Mouse (Mus musculus) embryonic facial prominence, embryonic 12.5 days (tissue): Measurements from ENCODE around the gene Sh3kbp1. TPM values are rescaled to one million over a fixed set of nuclear protein-coding genes. Genes with fewer than 3 reads are reported as not detected.

Experiments
- ATAC-seq: fragments of 200-750 bp; cut with Nextera tagmentation; 2 replicates; pipeline ENCODE4 v1.8.0; 2017; ENCODE audit not compliant: insufficient number of reproducible peaks, insufficient read depth, low FRiP score, low TSS enrichment
- H3K27ac ChIP-seq: fragments of 300-500 bp; sonication (generic); 2 replicates; pipeline ENCODE4 v1.5.1; 2016; ENCODE audit warnings: mild to moderate bottlenecking
- H3K27me3 ChIP-seq: fragments of 300-500 bp; sonication (generic); 2 replicates; pipeline ENCODE4 v1.6.1; 2016; ENCODE audit warnings: mild to moderate bottlenecking, moderate library complexity
- H3K36me3 ChIP-seq: fragments of 300-500 bp; sonication (generic); 2 replicates; pipeline ENCODE4 v1.6.1; 2016; ENCODE audit warnings: mild to moderate bottlenecking
- H3K4me1 ChIP-seq: fragments of 300-500 bp; sonication (generic); 2 replicates; pipeline ENCODE4 v1.6.1; 2016
- H3K4me2 ChIP-seq: fragments of 300-500 bp; sonication (generic); replicated peaks from 2 replicates; pipeline ENCODE4 v1.6.1; 2016; ENCODE audit warnings: mild to moderate bottlenecking, moderate library complexity
- H3K4me3 ChIP-seq: fragments of 300-500 bp; sonication (generic); 2 replicates; pipeline ENCODE4 v1.5.1; 2016; ENCODE audit warnings: mild to moderate bottlenecking
- H3K9ac ChIP-seq: fragments of 300-500 bp; sonication (generic); 2 replicates; pipeline ENCODE4 v1.6.1; 2016; ENCODE audit warnings: mild to moderate bottlenecking, moderate library complexity
- H3K9me3 ChIP-seq: fragments of 300-500 bp; sonication (generic); 2 replicates; pipeline ENCODE4 v1.6.1; 2016; ENCODE audit warnings: mild to moderate bottlenecking, moderate library complexity
- WGBS: fragments of 180-500 bp; shearing (Covaris S2); methylation state at CpG from one replicate; pipeline ENCODE4 v1.1.7; 2016; 5-methylcytosine and 5-hydroxymethylcytosine counted together
- polyA plus RNA-seq: library from polyadenylated mRNA; unstranded; fragments of >200 nt; fragmentation: Nextera tagmentation; extraction: Ambion mirVana; gene quantifications from 2 replicates; pipeline ENCODE4 v1.2.1, GENCODE M21; 2016

Sh3kbp1 gene
- polyA plus RNA-seq, 1 experiment from 2014 or later, result 39.9 TPM

DNA sequence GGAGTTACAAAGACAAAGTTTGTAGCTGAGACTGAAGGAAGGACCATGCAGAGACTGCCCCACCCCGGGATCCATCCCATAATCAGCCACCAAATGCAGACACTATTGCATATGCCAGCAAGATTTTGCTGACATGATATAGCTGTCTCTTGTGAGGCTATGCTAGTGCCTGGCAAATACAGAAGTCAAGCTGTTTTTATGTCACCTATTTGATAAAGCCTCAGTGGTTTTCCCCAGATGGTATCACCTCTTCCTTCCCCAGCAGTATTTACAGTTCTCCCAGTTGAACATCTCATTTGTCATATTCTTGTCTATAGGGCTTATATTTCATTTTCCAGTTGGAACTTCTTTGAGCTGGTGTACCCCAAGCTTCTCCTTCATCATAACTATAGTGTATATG lies 280.6 kb downstream of the Sh3kbp1 start:
- Histone ChIP-seq H3K9me3 (no peaks in the 10 kb centered on the region), H3K4me1 (no peaks in the 10 kb centered on the region), H3K36me3 (no peaks in the 10 kb centered on the region), H3K27me3 (peaks cover 2% of the 10 kb centered on the region), H3K4me3 (no peak overlapping the region), H3K4me2 (no peak overlapping the region), H3K9ac (no peak overlapping the region), H3K27ac (no peak overlapping the region)
- 88% methylated on average over 1 of the region's 1 CpGs for WGBS
- no peak for ATAC-seq

DNA sequence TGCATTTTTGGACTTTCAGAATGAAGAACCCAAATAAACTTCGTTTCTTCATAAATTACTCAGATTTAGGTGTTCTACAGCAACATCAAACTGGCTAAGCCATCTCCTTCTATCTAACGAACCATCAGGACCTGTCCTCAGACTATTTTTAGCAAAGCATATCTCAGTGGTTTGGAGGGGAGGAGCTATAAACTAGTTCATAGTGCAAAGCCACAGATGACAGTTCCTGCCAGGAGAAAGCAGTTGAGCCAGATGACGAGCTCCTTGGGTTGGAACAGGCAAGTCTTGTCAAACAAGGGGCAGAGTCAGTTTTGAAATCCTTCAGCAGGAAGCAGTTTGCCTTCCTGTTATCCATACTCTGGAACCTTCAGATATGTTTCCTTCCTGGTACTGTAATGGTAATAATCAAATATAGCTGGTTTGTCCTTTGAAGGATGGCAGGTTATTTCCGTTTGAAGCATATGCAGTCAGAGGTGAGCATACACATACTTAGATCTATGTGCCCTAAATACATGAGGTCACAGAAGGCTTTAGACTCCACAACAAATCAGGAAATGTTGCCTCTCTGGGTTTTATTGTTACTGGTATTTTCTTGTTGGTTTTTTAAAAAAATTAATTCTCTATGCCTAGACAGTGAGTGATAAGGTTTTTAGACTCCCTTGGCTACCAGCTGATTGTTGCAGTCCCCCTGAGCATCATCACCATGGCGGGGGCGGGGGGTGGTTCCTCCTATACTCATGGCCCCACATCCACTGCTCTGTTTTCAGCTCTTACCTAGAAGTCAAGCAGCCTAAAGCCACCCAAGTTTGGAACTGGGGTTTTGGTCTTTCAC lies 282.6 kb downstream of the Sh3kbp1 start:
- Histone ChIP-seq H3K27me3 (no peaks in the 10 kb centered on the region; the same call in 1 of the 2 replicates), H3K4me3 (no peak overlapping the region), H3K27ac (no peak overlapping the region), H3K4me2 (no peak overlapping the region), H3K9ac (no peak overlapping the region), H3K36me3 (no peaks in the 10 kb centered on the region), H3K4me1 (no peaks in the 10 kb centered on the region), H3K9me3 (no peaks in the 10 kb centered on the region)
- 78% methylated on average over 6 of the region's 6 CpGs for WGBS
- no peak for ATAC-seq

DNA sequence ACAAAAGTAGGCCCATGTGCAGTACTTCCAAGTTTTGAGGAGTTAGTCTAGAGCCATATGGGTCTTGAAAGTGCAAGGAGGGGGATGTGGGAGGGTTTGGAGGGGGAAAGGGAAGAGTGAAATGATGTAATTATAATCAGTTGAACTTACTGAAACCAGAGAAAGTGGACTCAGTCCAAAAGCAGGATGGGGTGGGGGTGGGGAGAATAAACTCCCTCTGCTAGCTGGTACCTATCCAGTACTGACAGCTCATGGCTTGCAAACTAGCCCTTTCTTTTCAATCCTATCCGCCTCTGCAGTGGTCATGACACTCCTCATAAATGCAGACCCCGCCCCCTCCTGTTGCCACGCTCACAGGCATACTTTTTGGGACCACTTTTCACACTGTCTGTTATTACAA lies 283.5 kb downstream of the Sh3kbp1 start:
- Histone ChIP-seq H3K9ac (no peak overlapping the region), H3K4me2 (no peak overlapping the region), H3K27ac (peak overlapping the region; percentile 54; the same call in 1 of the 2 replicates), H3K36me3 (no peaks in the 10 kb centered on the region), H3K4me1 (no peaks in the 10 kb centered on the region), H3K27me3 (no peaks in the 10 kb centered on the region; the same call in 1 of the 2 replicates), H3K4me3 (no peak overlapping the region), H3K9me3 (no peaks in the 10 kb centered on the region)
- peak; percentile 74; the same call in 1 of the 2 replicates for ATAC-seq
- 49% methylated on average over 3 of the region's 3 CpGs for WGBS

DNA sequence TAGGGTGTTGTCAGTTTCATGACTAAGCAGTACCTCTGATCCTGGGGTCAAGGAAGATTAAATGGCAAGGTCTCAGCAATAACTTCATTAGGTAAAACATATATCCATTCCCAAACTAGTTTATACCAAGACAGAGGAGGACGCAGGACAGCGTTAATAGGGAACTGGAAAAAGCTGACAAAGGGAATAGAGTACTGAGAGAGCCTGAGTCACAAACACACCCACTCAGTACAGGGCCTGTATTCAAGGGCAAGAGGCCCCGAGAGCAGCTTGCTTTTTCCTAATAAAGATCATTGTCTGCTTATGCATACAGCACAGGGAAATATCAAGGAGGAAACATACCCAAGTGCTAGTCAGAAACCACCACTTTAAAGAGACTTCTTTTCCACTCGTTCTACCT lies 284.5 kb downstream of the Sh3kbp1 start:
- no peaks in the 10 kb centered on the region for H3K9me3 ChIP-seq
- H3K27ac ChIP-seq, result no peak overlapping the region
- H3K9ac ChIP-seq, result no peak overlapping the region
- H3K4me3 ChIP-seq, result no peak overlapping the region
- no peaks in the 10 kb centered on the region for H3K36me3 ChIP-seq
- 66% methylated on average over 4 of the region's 4 CpGs for WGBS
- no peaks in the 10 kb centered on the region for H3K4me1 ChIP-seq
- ATAC-seq, result no peak
- no peaks in the 10 kb centered on the region for H3K27me3 ChIP-seq
- no peak overlapping the region for H3K4me2 ChIP-seq

GRCm38 (mm10) chrX:159912061-159912460 lies 285.0 kb downstream of the Sh3kbp1 start:
- 61% methylated on average over 3 of the region's 3 CpGs for WGBS
- Histone ChIP-seq H3K4me2 (no peak overlapping the region), H3K27me3 (no peaks in the 10 kb centered on the region), H3K27ac (no peak overlapping the region), H3K4me3 (no peak overlapping the region), H3K36me3 (no peaks in the 10 kb centered on the region), H3K4me1 (no peaks in the 10 kb centered on the region), H3K9ac (no peak overlapping the region), H3K9me3 (no peaks in the 10 kb centered on the region)
- no peak for ATAC-seq

DNA sequence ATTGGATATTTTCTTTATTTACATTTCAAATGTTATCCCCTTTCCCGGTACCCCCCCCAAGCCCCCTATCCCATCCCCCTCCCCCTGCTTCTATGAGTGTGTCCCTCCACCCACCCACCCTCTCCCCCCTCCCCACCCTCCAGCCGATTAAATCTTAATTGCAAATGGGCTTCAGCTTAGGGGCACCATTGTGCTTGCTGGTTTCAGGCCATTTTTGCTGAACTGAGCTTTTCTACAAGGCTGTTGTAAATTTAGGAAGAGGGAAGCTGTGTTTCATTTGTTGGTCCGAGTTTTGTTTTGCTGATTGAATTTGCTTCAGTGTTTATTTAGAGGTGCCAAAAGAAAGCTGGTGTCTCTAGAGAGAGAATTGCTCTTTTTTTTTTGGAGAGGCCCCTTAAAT lies 286.4 kb downstream of the Sh3kbp1 start:
- Histone ChIP-seq H3K27me3 (no peaks in the 10 kb centered on the region), H3K36me3 (no peaks in the 10 kb centered on the region), H3K4me2 (no peak overlapping the region), H3K4me3 (no peak overlapping the region), H3K9me3 (no peaks in the 10 kb centered on the region), H3K27ac (no peak overlapping the region), H3K9ac (no peak overlapping the region), H3K4me1 (no peaks in the 10 kb centered on the region)
- 54% methylated on average over 3 of the region's 3 CpGs for WGBS
- no peak for ATAC-seq

DNA sequence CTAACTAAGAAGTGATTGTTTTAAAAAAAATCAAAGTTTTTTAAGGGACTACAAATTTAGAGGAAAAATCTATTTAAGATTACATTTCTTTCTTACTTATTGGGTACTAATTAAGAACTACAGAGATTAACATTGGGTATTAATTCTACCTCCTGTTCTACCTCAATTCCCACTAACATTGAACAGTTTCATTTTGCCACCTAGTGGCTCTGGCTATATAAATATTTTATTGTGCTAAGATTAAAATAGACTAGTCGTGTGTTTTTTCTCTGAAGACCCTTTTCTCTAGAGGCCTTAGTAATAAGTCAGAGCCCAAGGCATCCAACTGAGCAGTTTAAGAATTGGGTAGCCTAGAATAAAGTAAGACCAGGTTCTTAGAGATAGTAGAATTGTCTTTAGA lies 288.1 kb downstream of the Sh3kbp1 start:
- 57% methylated on average over 1 of the region's 1 CpGs for WGBS
- ATAC-seq, result no peak
- H3K27me3 ChIP-seq, result 0 out of 2 replicates have a peak, but pooled peaks cover 5% of the 10 kb centered on the region
- H3K36me3 ChIP-seq, result no peaks in the 10 kb centered on the region
- no peak overlapping the region for H3K9ac ChIP-seq
- no peaks in the 10 kb centered on the region for H3K9me3 ChIP-seq
- H3K27ac ChIP-seq, result no peak overlapping the region
- no peak overlapping the region for H3K4me3 ChIP-seq
- no peaks in the 10 kb centered on the region for H3K4me1 ChIP-seq
- H3K4me2 ChIP-seq, result no peak overlapping the region

- Histone ChIP-seq H3K27ac (no peak overlapping the region), H3K9me3 (no peaks in the 10 kb centered on the region), H3K4me2 (no peak overlapping the region), H3K27me3 (peaks cover 15% of the 10 kb centered on the region; the same call in 1 of the 2 replicates), H3K4me3 (no peak overlapping the region), H3K4me1 (no peaks in the 10 kb centered on the region), H3K9ac (no peak overlapping the region), H3K36me3 (no peaks in the 10 kb centered on the region)
- 79% methylated on average over 6 of the region's 6 CpGs for WGBS
- no peak for ATAC-seq
Observed at GRCm38 (mm10) chrX:159924759-159925158, 297.7 kb downstream of the Sh3kbp1 start.

- Histone ChIP-seq H3K27me3 (peaks cover 11% of the 10 kb centered on the region; the same call in 1 of the 2 replicates), H3K27ac (no peak overlapping the region), H3K9me3 (no peaks in the 10 kb centered on the region), H3K4me1 (no peaks in the 10 kb centered on the region), H3K4me3 (no peak overlapping the region), H3K9ac (no peak overlapping the region), H3K4me2 (no peak overlapping the region), H3K36me3 (no peaks in the 10 kb centered on the region)
- no peak for ATAC-seq
- WGBS, result 81% methylated on average over 5 of the region's 5 CpGs
Observed at GRCm38 (mm10) chrX:159928165-159928564, 301.1 kb downstream of the Sh3kbp1 start.

DNA sequence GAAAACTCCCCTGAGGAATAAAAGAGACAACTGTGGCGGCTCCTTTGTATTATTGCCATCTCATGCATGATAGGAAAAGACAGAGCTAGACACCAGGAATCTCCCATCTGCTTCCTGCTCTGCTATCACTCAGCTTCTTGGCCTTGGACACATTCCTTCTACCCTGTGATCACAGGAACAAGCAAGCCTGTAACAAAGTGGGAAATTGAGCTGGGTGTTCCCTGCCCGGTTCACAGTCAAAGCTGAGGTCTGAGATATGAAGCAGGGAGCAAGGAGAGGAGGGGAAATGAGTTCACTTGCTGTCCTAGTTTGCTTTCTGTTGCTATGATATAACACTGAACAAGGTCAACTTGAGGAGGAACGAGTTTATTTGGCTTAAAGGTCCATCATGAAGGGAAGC lies 301.8 kb downstream of the Sh3kbp1 start:
- Histone ChIP-seq H3K4me1 (no peaks in the 10 kb centered on the region), H3K9me3 (no peaks in the 10 kb centered on the region), H3K27ac (no peak overlapping the region), H3K4me2 (no peak overlapping the region), H3K36me3 (no peaks in the 10 kb centered on the region), H3K9ac (no peak overlapping the region), H3K4me3 (no peak overlapping the region), H3K27me3 (peaks cover 6% of the 10 kb centered on the region; the same call in 1 of the 2 replicates)
- ATAC-seq, result no peak
- WGBS, result 82% methylated on average over 3 of the region's 3 CpGs

DNA sequence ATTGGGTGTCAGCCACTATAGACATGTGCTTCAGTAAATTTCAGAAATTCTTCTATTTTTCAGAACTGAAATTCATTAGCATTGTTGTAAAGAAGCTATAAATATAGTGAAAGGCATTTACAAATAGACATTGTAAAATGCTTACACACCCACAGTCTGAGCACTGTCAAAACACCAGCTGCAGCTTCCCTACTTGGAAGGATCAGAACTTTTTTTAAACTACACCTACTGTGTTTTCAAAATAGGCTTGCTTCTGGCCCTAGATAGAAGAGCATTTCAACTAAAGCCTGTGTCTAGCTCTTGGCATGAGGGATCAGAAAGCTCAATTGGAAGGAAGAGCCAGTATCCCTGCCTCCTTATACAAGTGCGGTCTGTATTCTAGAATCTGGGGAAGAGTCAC lies 305.0 kb downstream of the Sh3kbp1 start:
- WGBS, result 96% methylated on average over 1 of the region's 1 CpGs
- H3K4me3 ChIP-seq, result no peak overlapping the region
- H3K4me1 ChIP-seq, result no peaks in the 10 kb centered on the region
- H3K27me3 ChIP-seq, result 0 out of 2 replicates have a peak, but pooled peaks cover 5% of the 10 kb centered on the region
- no peak overlapping the region for H3K4me2 ChIP-seq
- no peak for ATAC-seq
- H3K36me3 ChIP-seq, result no peaks in the 10 kb centered on the region
- no peaks in the 10 kb centered on the region for H3K9me3 ChIP-seq
- no peak overlapping the region for H3K27ac ChIP-seq
- H3K9ac ChIP-seq, result no peak overlapping the region

DNA sequence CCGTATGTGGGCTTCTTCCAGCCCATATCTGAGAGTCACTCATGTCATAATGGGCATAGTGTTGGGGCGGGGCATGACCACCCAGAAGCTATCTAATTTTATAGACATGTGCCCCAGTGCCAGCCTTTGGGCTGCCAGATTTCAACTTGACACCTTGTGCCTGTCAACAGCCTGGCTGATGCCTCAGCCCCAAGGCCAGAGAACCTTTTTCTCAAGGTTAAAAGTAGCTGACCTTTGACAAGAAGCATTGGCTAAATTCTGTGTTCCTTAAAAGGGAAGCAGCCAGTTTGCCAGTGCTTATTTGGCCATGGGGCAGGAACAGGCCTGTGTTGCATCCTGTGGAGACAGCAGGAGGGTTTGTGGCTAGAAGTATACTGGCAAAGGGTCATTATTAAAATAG lies 315.5 kb downstream of the Sh3kbp1 start:
- Histone ChIP-seq H3K4me1 (no peaks in the 10 kb centered on the region), H3K27ac (no peak overlapping the region), H3K4me2 (no peak overlapping the region), H3K9ac (no peak overlapping the region), H3K9me3 (no peaks in the 10 kb centered on the region), H3K27me3 (no peaks in the 10 kb centered on the region; the same call in 1 of the 2 replicates), H3K36me3 (no peaks in the 10 kb centered on the region), H3K4me3 (no peak overlapping the region)
- WGBS, result 75% methylated on average over 2 of the region's 2 CpGs
- ATAC-seq, result no peak
